Mouse (Mus musculus): ENCODE results near the gene Col8a1. TPM values are rescaled to one million over a fixed set of nuclear protein-coding genes. Genes with fewer than 3 reads are reported as not detected.

Col8a1 gene
- polyA plus RNA-seq, 1 experiment from 2014 or later, result 2.3 TPM

- Histone ChIP-seq H3K36me3 (no peaks in the 10 kb centered on the region), H3K9me3 (replicated peaks) (no peaks in the 10 kb centered on the region), H3K27ac (ENCODE audit: poor library complexity, severe bottlenecking) (no peak overlapping the region), H3K4me1 (replicated peaks) (no peaks in the 10 kb centered on the region), H3K27me3 (replicated peaks) (no peaks in the 10 kb centered on the region), H3K4me3 (no peak overlapping the region), H3K9ac (no peak overlapping the region), H3K4me2 (no peak overlapping the region)
- ATAC-seq (ENCODE audit: insufficient number of reproducible peaks, low FRiP score), result no peak
- 57% methylated on average over 2 of the region's 2 CpGs for WGBS
These were observed 82.3 kb downstream of the Col8a1 start for GRCm38 (mm10) chr16:57672251-57672650.

- WGBS, result 66% methylated on average over 2 of the region's 2 CpGs
- H3K36me3 ChIP-seq, result no peaks in the 10 kb centered on the region
- H3K4me1 ChIP-seq (replicated peaks), result no peaks in the 10 kb centered on the region
- no peak overlapping the region for H3K4me3 ChIP-seq
- no peaks in the 10 kb centered on the region for H3K9me3 ChIP-seq (replicated peaks)
- H3K9ac ChIP-seq, result no peak overlapping the region
- H3K4me2 ChIP-seq, result no peak overlapping the region
- H3K27ac ChIP-seq (ENCODE audit: poor library complexity, severe bottlenecking), result no peak overlapping the region
- ATAC-seq (ENCODE audit: insufficient number of reproducible peaks, low FRiP score), result no peak
- no peaks in the 10 kb centered on the region for H3K27me3 ChIP-seq (replicated peaks)
These were observed 82.9 kb downstream of the Col8a1 start for GRCm38 (mm10) chr16:57671637-57672036.

GRCm38 (mm10) chr16:57669348-57669747 lies 85.2 kb downstream of the Col8a1 start:
- Histone ChIP-seq H3K27ac (ENCODE audit: poor library complexity, severe bottlenecking) (no peak overlapping the region), H3K4me3 (no peak overlapping the region), H3K9me3 (replicated peaks) (no peaks in the 10 kb centered on the region), H3K27me3 (replicated peaks) (no peaks in the 10 kb centered on the region), H3K36me3 (no peaks in the 10 kb centered on the region), H3K9ac (no peak overlapping the region), H3K4me1 (replicated peaks) (peaks cover 7% of the 10 kb centered on the region; the same call in 1 of the 2 replicates), H3K4me2 (no peak overlapping the region)
- ATAC-seq (ENCODE audit: insufficient number of reproducible peaks, low FRiP score), result no peak
- WGBS, result 13% methylated on average over 3 of the region's 3 CpGs

GRCm38 (mm10) chr16:57662661-57663060 lies 91.9 kb downstream of the Col8a1 start:
- Histone ChIP-seq H3K4me1 (replicated peaks) (peaks cover 7% of the 10 kb centered on the region; the same call in 1 of the 2 replicates), H3K4me2 (no peak overlapping the region), H3K9ac (no peak overlapping the region), H3K36me3 (no peaks in the 10 kb centered on the region), H3K27ac (ENCODE audit: poor library complexity, severe bottlenecking) (no peak overlapping the region), H3K9me3 (replicated peaks) (no peaks in the 10 kb centered on the region), H3K4me3 (no peak overlapping the region), H3K27me3 (replicated peaks) (no peaks in the 10 kb centered on the region)
- 41% methylated on average over 3 of the region's 3 CpGs for WGBS
- ATAC-seq (ENCODE audit: insufficient number of reproducible peaks, low FRiP score), result no peak

- Histone ChIP-seq H3K36me3 (no peaks in the 10 kb centered on the region), H3K4me1 (replicated peaks) (peaks cover 10% of the 10 kb centered on the region; the same call in 1 of the 2 replicates), H3K27me3 (replicated peaks) (no peaks in the 10 kb centered on the region), H3K9ac (no peak overlapping the region), H3K4me3 (no peak overlapping the region), H3K9me3 (replicated peaks) (no peaks in the 10 kb centered on the region), H3K4me2 (no peak overlapping the region), H3K27ac (ENCODE audit: poor library complexity, severe bottlenecking) (no peak overlapping the region)
- 47% methylated on average over 2 of the region's 2 CpGs for WGBS
- ATAC-seq (ENCODE audit: insufficient number of reproducible peaks, low FRiP score), result no peak
These were observed 104.6 kb downstream of the Col8a1 start for GRCm38 (mm10) chr16:57649888-57650287.

- WGBS, result 67% methylated on average over 10 of the region's 10 CpGs
- Histone ChIP-seq H3K4me3 (no peak overlapping the region), H3K4me1 (replicated peaks) (no peaks in the 10 kb centered on the region), H3K4me2 (no peak overlapping the region), H3K36me3 (no peaks in the 10 kb centered on the region), H3K27ac (ENCODE audit: poor library complexity, severe bottlenecking) (no peak overlapping the region), H3K27me3 (replicated peaks) (no peaks in the 10 kb centered on the region), H3K9me3 (replicated peaks) (no peaks in the 10 kb centered on the region), H3K9ac (no peak overlapping the region)
- no peak for ATAC-seq (ENCODE audit: insufficient number of reproducible peaks, low FRiP score)
These were observed 113.1 kb downstream of the Col8a1 start for GRCm38 (mm10) chr16:57641346-57641885.

- Histone ChIP-seq H3K36me3 (no peaks in the 10 kb centered on the region), H3K9me3 (replicated peaks) (no peaks in the 10 kb centered on the region), H3K27ac (ENCODE audit: poor library complexity, severe bottlenecking) (no peak overlapping the region), H3K4me2 (no peak overlapping the region), H3K9ac (no peak overlapping the region), H3K4me3 (no peak overlapping the region), H3K4me1 (replicated peaks) (no peaks in the 10 kb centered on the region; the same call in 1 of the 2 replicates), H3K27me3 (replicated peaks) (no peaks in the 10 kb centered on the region)
- ATAC-seq (ENCODE audit: insufficient number of reproducible peaks, low FRiP score), result no peak
- WGBS, result 71% methylated on average over 5 of the region's 5 CpGs
These were observed 119.8 kb downstream of the Col8a1 start for GRCm38 (mm10) chr16:57634766-57635165.

- H3K36me3 ChIP-seq, result no peaks in the 10 kb centered on the region
- no peaks in the 10 kb centered on the region; the same call in 1 of the 2 replicates for H3K4me1 ChIP-seq (replicated peaks)
- no peak overlapping the region for H3K4me3 ChIP-seq
- no peaks in the 10 kb centered on the region for H3K27me3 ChIP-seq (replicated peaks)
- H3K27ac ChIP-seq (ENCODE audit: poor library complexity, severe bottlenecking), result no peak overlapping the region
- no peak overlapping the region for H3K9ac ChIP-seq
- H3K4me2 ChIP-seq, result no peak overlapping the region
- ATAC-seq (ENCODE audit: insufficient number of reproducible peaks, low FRiP score), result no peak
- 9% methylated on average over 6 of the region's 6 CpGs for WGBS
- H3K9me3 ChIP-seq (replicated peaks), result no peaks in the 10 kb centered on the region
These were observed 120.3 kb downstream of the Col8a1 start for GRCm38 (mm10) chr16:57634191-57634590.

GRCm38 (mm10) chr16:57611768-57612167 lies 142.8 kb downstream of the Col8a1 start:
- no peak for ATAC-seq (ENCODE audit: insufficient number of reproducible peaks, low FRiP score)

GRCm38 (mm10) chr16:57606444-57607227 lies 147.9 kb downstream of the Col8a1 start, which contains the start of gene Cmss1:
Gene Cmss1 (minus strand): TSS chr16:57606864.
- Histone ChIP-seq H3K4me1 (replicated peaks) (peaks cover 10% of the 10 kb centered on the region), H3K4me3 (peak within 1 kb of the TSS; percentile 99), H3K9me3 (replicated peaks) (0 out of 2 replicates have a peak, but pooled peaks cover 3% of the 10 kb centered on the region), H3K36me3 (no peaks in the 10 kb centered on the region), H3K27me3 (replicated peaks) (no peaks in the 10 kb centered on the region), H3K27ac (ENCODE audit: poor library complexity, severe bottlenecking) (no peak within 1 kb of the TSS), H3K4me2 (peak within 1 kb of the TSS; percentile 81), H3K9ac (peak within 1 kb of the TSS; percentile 81)
- WGBS, result under 1% methylated on average over 64 of the region's 64 CpGs
- ATAC-seq (ENCODE audit: insufficient number of reproducible peaks, low FRiP score), result peak; percentile 90

More at GRCm38 (mm10) chr16:57611768-57612167, 142.8 kb downstream of the Col8a1 start:
- H3K4me1 ChIP-seq (replicated peaks), result peaks cover 4% of the 10 kb centered on the region
- 3% methylated on average over 1 of the region's 1 CpGs for WGBS
- no peaks in the 10 kb centered on the region for H3K27me3 ChIP-seq (replicated peaks)
- H3K27ac ChIP-seq (ENCODE audit: poor library complexity, severe bottlenecking), result no peak overlapping the region
- H3K9ac ChIP-seq, result no peak overlapping the region
- no peaks in the 10 kb centered on the region for H3K36me3 ChIP-seq
- H3K4me2 ChIP-seq, result no peak overlapping the region
- no peak overlapping the region for H3K4me3 ChIP-seq
- 0 out of 2 replicates have a peak, but pooled peaks cover 3% of the 10 kb centered on the region for H3K9me3 ChIP-seq (replicated peaks)

- peaks cover 6% of the 10 kb centered on the region; the same call in 1 of the 2 replicates for H3K4me1 ChIP-seq (replicated peaks)
- no peak overlapping the region for H3K27ac ChIP-seq (ENCODE audit: poor library complexity, severe bottlenecking)
- H3K27me3 ChIP-seq (replicated peaks), result no peaks in the 10 kb centered on the region
- H3K4me3 ChIP-seq, result no peak overlapping the region
- no peak overlapping the region for H3K9ac ChIP-seq
- no peak for ATAC-seq (ENCODE audit: insufficient number of reproducible peaks, low FRiP score)
- H3K9me3 ChIP-seq (replicated peaks), result no peaks in the 10 kb centered on the region
- H3K36me3 ChIP-seq, result peaks cover 3% of the 10 kb centered on the region; the same call in 1 of the 2 replicates
- H3K4me2 ChIP-seq, result no peak overlapping the region
These were observed 153.5 kb downstream of the Col8a1 start for GRCm38 (mm10) chr16:57601031-57601430.

All from heart, embryonic 12.5 days (tissue).